Mouse (Mus musculus) MEL (cell line): ENCODE data around the gene Pitpnc1. TPM values are rescaled to one million over a fixed set of nuclear protein-coding genes. Genes with fewer than 3 reads are reported as not detected.

ENCODE experiments used
- DNase-seq: peaks from one replicate; pipeline ENCODE4 v3.0.0; 2011; ENCODE audit warnings: low read depth, low spot score
- H3K27ac ChIP-seq: 2 replicates; pipeline ENCODE4 v1.5.1; 2012; ENCODE audit warnings: low read depth, mild to moderate bottlenecking, control low read depth, low read length, moderate library complexity; ENCODE audit not compliant: control insufficient read depth
- H3K27me3 ChIP-seq, 2 experiments: fragments of 150-350 bp in 1 of 2; sonication (generic) in 1 of 2; 2 replicates each; pipeline ENCODE4 v1.6.1; 2012; ENCODE audit warnings: low read length in 2 of 2, mild to moderate bottlenecking in 2 of 2, improper control_type of control experiment in 1 of 2, moderate library complexity in 1 of 2; ENCODE audit not compliant: insufficient read depth in 2 of 2, control insufficient read depth in 1 of 2
- H3K36me3 ChIP-seq, 2 experiments: 2 replicates each; pipeline ENCODE4 v1.6.1; 2012 to 2014; ENCODE audit warnings: low read length in 2 of 2, improper control_type of control experiment in 1 of 2, inconsistent platforms in 1 of 2, mild to moderate bottlenecking in 1 of 2; ENCODE audit not compliant: insufficient read depth in 2 of 2, control insufficient read depth in 1 of 2
- H3K4me1 ChIP-seq, 2 experiments: fragments of 150-350 bp in 1 of 2; sonication (generic) in 1 of 2; 2 replicates each; pipeline ENCODE4 v1.6.1; 2012; ENCODE audit warnings: low read length in 2 of 2, improper control_type of control experiment in 1 of 2, mild to moderate bottlenecking in 1 of 2; ENCODE audit not compliant: insufficient read depth in 2 of 2, control insufficient read depth in 1 of 2
- H3K4me3 ChIP-seq, 2 experiments: fragments of 150-350 bp in 1 of 2; sonication (generic) in 1 of 2; 2 replicates each; pipeline ENCODE4 v1.5.1; 2012; ENCODE audit warnings: low read depth in 2 of 2, low read length in 2 of 2, mild to moderate bottlenecking in 2 of 2, moderate library complexity in 2 of 2, control low read depth in 1 of 2, improper control_type of control experiment in 1 of 2; ENCODE audit not compliant: control insufficient read depth in 1 of 2, insufficient read depth in 1 of 2
- H3K79me2 ChIP-seq: 2 replicates; pipeline ENCODE4 v1.6.1; 2012; ENCODE audit warnings: mild to moderate bottlenecking, low read length, moderate library complexity; ENCODE audit not compliant: control insufficient read depth, poor library complexity, insufficient read depth
- H3K9ac ChIP-seq: 2 replicates; pipeline ENCODE4 v1.6.1; 2012; ENCODE audit warnings: low read depth, mild to moderate bottlenecking, control low read depth, low read length, moderate library complexity; ENCODE audit not compliant: control insufficient read depth, poor library complexity, severe bottlenecking
- H3K9me3 ChIP-seq: fragments of 150-350 bp; sonication (generic); replicated peaks from 2 replicates; pipeline ENCODE4 v1.6.1; 2012; ENCODE audit warnings: mild to moderate bottlenecking, low read length, improper control_type of control experiment, moderate library complexity; ENCODE audit not compliant: insufficient read depth
- CHD2 ChIP-seq: IDR thresholded peaks from 2 replicates; pipeline ENCODE4 v1.6.1; 2011; ENCODE audit warnings: low read length, improper control_type of control experiment
- EP300 ChIP-seq, 2 experiments: IDR thresholded peaks; 2 replicates each; pipeline ENCODE4 v1.6.1; 2011; ENCODE audit warnings: improper control_type of control experiment in 2 of 2, low read length in 2 of 2, low read depth in 1 of 2, mild to moderate bottlenecking in 1 of 2
- HCFC1 ChIP-seq: IDR thresholded peaks from 2 replicates; pipeline ENCODE4 v1.6.1; 2012; ENCODE audit warnings: low read depth, mild to moderate bottlenecking, inconsistent platforms, low read length, improper control_type of control experiment, moderate library complexity
- MAFK ChIP-seq: IDR thresholded peaks from 2 replicates; pipeline ENCODE4 v1.6.1; 2011; ENCODE audit warnings: low read depth, mild to moderate bottlenecking, low read length, improper control_type of control experiment, borderline replicate concordance
- MXI1 ChIP-seq: IDR thresholded peaks from 2 replicates; pipeline ENCODE4 v1.6.1; 2011; ENCODE audit warnings: mild to moderate bottlenecking, low read depth, low read length, improper control_type of control experiment
- MYB ChIP-seq: IDR thresholded peaks from 2 replicates; pipeline ENCODE4 v1.6.1; 2011; ENCODE audit warnings: mild to moderate bottlenecking, low read depth, low read length, improper control_type of control experiment
- MYC ChIP-seq: IDR thresholded peaks from 2 replicates; pipeline ENCODE4 v1.6.1; 2011; ENCODE audit warnings: low read depth, mild to moderate bottlenecking, low read length, improper control_type of control experiment, moderate library complexity
- NELFE ChIP-seq: IDR thresholded peaks from 2 replicates; pipeline ENCODE4 v1.6.1; 2011; ENCODE audit warnings: low read depth, low read length, improper control_type of control experiment
- POLR2A ChIP-seq, 2 experiments: IDR thresholded peaks; 2 replicates each; pipeline ENCODE4 v1.6.1; 2011 to 2012; ENCODE audit warnings: low read length in 2 of 2, mild to moderate bottlenecking in 2 of 2, control low read depth in 1 of 2, improper control_type of control experiment in 1 of 2, low read depth in 1 of 2, moderate library complexity in 1 of 2; ENCODE audit not compliant: control insufficient read depth in 1 of 2, insufficient read depth in 1 of 2, poor library complexity in 1 of 2
- POLR2AphosphoS2 ChIP-seq: IDR thresholded peaks from 2 replicates; pipeline ENCODE4 v1.6.1; 2011; ENCODE audit warnings: low read length, improper control_type of control experiment
- POLR2AphosphoS5 ChIP-seq: IDR thresholded peaks from 2 replicates; pipeline ENCODE4 v1.6.1; 2012; ENCODE audit warnings: low read depth, borderline replicate concordance, mild to moderate bottlenecking, inconsistent platforms, low read length, moderate library complexity, mixed read lengths
- RAD21 ChIP-seq: IDR thresholded peaks from 2 replicates; pipeline ENCODE4 v1.6.1; 2011; ENCODE audit warnings: mild to moderate bottlenecking, low read depth, low read length, improper control_type of control experiment
- SIN3A ChIP-seq: IDR thresholded peaks from 2 replicates; pipeline ENCODE4 v1.6.1; 2012; ENCODE audit warnings: low read length, improper control_type of control experiment, inconsistent platforms
- TBP ChIP-seq: IDR thresholded peaks from 2 replicates; pipeline ENCODE4 v1.8.0; 2011; ENCODE audit warnings: low read depth, low read length, improper control_type of control experiment
- TCF12 ChIP-seq: IDR thresholded peaks from 2 replicates; pipeline ENCODE4 v1.6.1; 2014; ENCODE audit warnings: low read depth, mild to moderate bottlenecking, inconsistent platforms, low read length, improper control_type of control experiment, moderate library complexity
- USF1 ChIP-seq: IDR thresholded peaks from 2 replicates; pipeline ENCODE4 v1.6.1; 2014; ENCODE audit warnings: low read depth, mild to moderate bottlenecking, inconsistent platforms, low read length, improper control_type of control experiment, moderate library complexity
- USF2 ChIP-seq, 2 experiments: IDR thresholded peaks; 2 replicates each; pipeline ENCODE4 v1.6.1; 2011 to 2012; ENCODE audit warnings: improper control_type of control experiment in 2 of 2, low read length in 2 of 2, borderline replicate concordance in 1 of 2, inconsistent platforms in 1 of 2, low read depth in 1 of 2, mild to moderate bottlenecking in 1 of 2; ENCODE audit not compliant: insufficient read depth in 1 of 2
- ZKSCAN1 ChIP-seq: IDR thresholded peaks from 2 replicates; pipeline ENCODE4 v1.6.1; 2012; ENCODE audit warnings: low read depth, mild to moderate bottlenecking, inconsistent platforms, low read length, improper control_type of control experiment, moderate library complexity
- polyA plus RNA-seq, 2 experiments: library from polyadenylated mRNA; stranded (reverse) in 1 of 2; unstranded in 1 of 2; fragments of >175 nt in 1 of 2; fragments of >200 nt in 1 of 2; gene quantifications; 2 replicates each; pipeline versions ENCODE4 v1.2.1 to v1.2.4; 2012; ENCODE audit warnings: low replicate concordance in 2 of 2, low read depth in 1 of 2; ENCODE audit not compliant: insufficient read length in 2 of 2, insufficient read depth in 1 of 2, missing spikeins in 1 of 2
- total RNA-seq: library from RNA; depleted of rRNA; stranded (reverse); fragments of 300-350 nt; gene quantifications from 2 replicates; pipeline ENCODE4 v1.2.3, GENCODE M21; 2012

Pitpnc1 gene
- total and polyA plus RNA-seq, 3 experiments: 19.3 to 25.3 TPM; not detected in 1

- TF ChIP-seq POLR2AphosphoS5: no peak
These were observed 183.0 kb downstream of the Pitpnc1 start (continued) for GRCm38 (mm10) chr11:107287215-107288185.

GRCm38 (mm10) chr11:107285731-107286130 is 184.8 kb downstream of the Pitpnc1 start:
- H3K4me1 ChIP-seq: no peaks in the 10 kb centered on the region
- H3K4me3 ChIP-seq: no peak overlapping the region
- no peak overlapping the region for H3K9ac ChIP-seq
- no peak for DNase-seq
- H3K27me3 ChIP-seq: no peaks in the 10 kb centered on the region
- no peak overlapping the region for H3K27ac ChIP-seq
- H3K79me2 ChIP-seq: no peaks in the 10 kb centered on the region
- TF ChIP-seq MXI1 (no peak), MAFK (no peak), USF1 (no peak), USF2 (IDR thresholded peaks at IDR 0.05; ENCODE audit: borderline replicate concordance in 1 of 2, insufficient read depth in 1 of 2, low read depth in 1 of 2, low read length in 2 of 2) (no peak), POLR2A (IDR thresholded peaks at IDR 0.05; ENCODE audit: control insufficient read depth in 1 of 2, insufficient read depth in 1 of 2, low read depth in 1 of 2, low read length in 2 of 2, poor library complexity in 1 of 2) (no peak), HCFC1 (no peak), MYC (no peak), NELFE (no peak), POLR2AphosphoS2 (no peak), TBP (no peak), TCF12 (no peak), POLR2AphosphoS5 (no peak), SIN3A (no peak), EP300 (IDR thresholded peaks at IDR 0.05; ENCODE audit: low read depth in 1 of 2, low read length in 2 of 2) (no peak), MYB (no peak), CHD2 (no peak), RAD21 (no peak), ZKSCAN1 (no peak)
- no peaks in the 10 kb centered on the region for H3K9me3 ChIP-seq
- peaks cover 0 to 2% of the 10 kb centered on the region in 2 experiments; a peak in 2 of 4 replicates for H3K36me3 ChIP-seq
